Mouse (Mus musculus) brain, adult 10 weeks (tissue): ENCODE data around the gene H2bfm. TPM values are rescaled to one million over a fixed set of nuclear protein-coding genes. Genes with fewer than 3 reads are reported as not detected.

Experiments used
- polyA plus RNA-seq: library from polyadenylated mRNA; stranded (reverse); fragments of 350-450 nt; fragmentation: Illumina TruSeq; extraction: RNeasy Lipid Tissue Mini Kit (QIAGEN cat#74804); gene quantifications from one replicate; pipeline ENCODE4 v1.2.3, GENCODE M21; 2015; ENCODE audit warnings: low read depth, low replicate concordance

H2bfm gene
- polyA plus RNA-seq = not detected

GRCm38 (mm10) chrX:136927031-136927430 lies at the start of gene H2bfm:
H2bfm (plus strand) TSS chrX:136927325.

GRCm38 (mm10) chrX:136975397-136975796 lies 48.3 kb downstream of the H2bfm start, which contains the start of gene Tmsb15b2:
Tmsb15b2 (minus strand) TSS chrX:136975497.

GRCm38 (mm10) chrX:136976424-136977084 lies 49.4 kb downstream of the H2bfm start, which contains the start of the genes Tmsb15l and Tmsb15b1:
Tmsb15l (minus strand) TSS chrX:136976869.
Tmsb15b1 (minus strand) TSS chrX:136976874.

Other genes starting within 250 kb of the H2bfm start
- gene Tceal1, start 219.3 kb upstream of the H2bfm start, polyA plus RNA-seq = 30.6 TPM
- 361 TPM for gene Morf4l2, start 183.6 kb upstream of the H2bfm start, polyA plus RNA-seq
- not detected for gene Glra4, start 147.2 kb upstream of the H2bfm start, polyA plus RNA-seq
- gene Plp1, start 104.7 kb upstream of the H2bfm start, polyA plus RNA-seq = 1,949 TPM
- gene Rab9b, start 58.6 kb upstream of the H2bfm start, polyA plus RNA-seq = 24.7 TPM
- 51.5 TPM for gene Tmsb15b2, start 48.2 kb downstream of the H2bfm start, polyA plus RNA-seq
- 8.4 TPM for gene Tmsb15l, start 49.5 kb downstream of the H2bfm start, polyA plus RNA-seq
- 23.4 TPM for gene Tmsb15b1, start 49.5 kb downstream of the H2bfm start, polyA plus RNA-seq
- gene Zcchc18, start 65.8 kb downstream of the H2bfm start, polyA plus RNA-seq = 344 TPM
- 15.7 TPM for gene Slc25a53, start 111.0 kb downstream of the H2bfm start, polyA plus RNA-seq
- gene Fam199x, start 122.3 kb downstream of the H2bfm start, polyA plus RNA-seq = 4.8 TPM
- not detected for gene Esx1, start 194.8 kb downstream of the H2bfm start, polyA plus RNA-seq